Mouse (Mus musculus): Measurements from ENCODE around the gene Pbx1.

Gene Pbx1

GRCm38 (mm10) chr1:168070273-168070910 lies 361.7 kb downstream of the Pbx1 start:
- no peak for DNase-seq (ENCODE audit: low spot score)

- no peak for DNase-seq (ENCODE audit: low spot score)
Observed at GRCm38 (mm10) chr1:168069740-168070139, 362.3 kb downstream of the Pbx1 start.

Data from testis, postnatal 10 days (tissue).